Mouse (Mus musculus): ENCODE data around the gene Hdac6. TPM values are rescaled to one million over a fixed set of nuclear protein-coding genes. Genes with fewer than 3 reads are reported as not detected.
"Not testable (repeated sequence)": the region's sequence is repeated elsewhere in the genome, so short reads cannot be mapped to it uniquely, and the experiment has no call there.

Gene Hdac6
- polyA plus RNA-seq, 1 experiment from 2014 or later = 46.0 TPM

GRCm38 (mm10) chrX:7909242-7909641, 38.4 kb downstream of the Hdac6 start, which contains the start of gene Gm10490:
Gm10490 (plus strand) TSS chrX:7909542.
- not testable (repeated sequence) for H3K9me3 ChIP-seq (ENCODE audit: control insufficient read depth, low read length); H3K27ac ChIP-seq (ENCODE audit: low read depth, low read length); H3K4me3 ChIP-seq (ENCODE audit: low read depth, low read length); H3K4me1 ChIP-seq (replicated peaks; ENCODE audit: control insufficient read depth, insufficient read depth, low read length); H3K9ac ChIP-seq (ENCODE audit: low read depth, low read length); H3K36me3 ChIP-seq (ENCODE audit: control insufficient read depth, insufficient read depth, low read length); DNase-seq (ENCODE audit: low spot score); H3K27me3 ChIP-seq (ENCODE audit: control insufficient read depth, insufficient read depth, low read length); H3K4me2 ChIP-seq (replicated peaks; ENCODE audit: low read depth, low read length); ATAC-seq (ENCODE audit: low FRiP score)
- 96% methylated on average over 4 of the region's 4 CpGs for WGBS

- H3K9me3 ChIP-seq (ENCODE audit: control insufficient read depth, low read length) = no peaks in the 10 kb centered on the region
- H3K4me1 ChIP-seq (replicated peaks; ENCODE audit: control insufficient read depth, insufficient read depth, low read length) = no peaks in the 10 kb centered on the region
- H3K9ac ChIP-seq (ENCODE audit: low read depth, low read length) = no peak within 1 kb of the TSS
- no peak within 1 kb of the TSS for H3K27ac ChIP-seq (ENCODE audit: low read depth, low read length)
- ATAC-seq (ENCODE audit: low FRiP score) = no peak
- no peak within 1 kb of the TSS for H3K4me2 ChIP-seq (replicated peaks; ENCODE audit: low read depth, low read length)
- H3K4me3 ChIP-seq (ENCODE audit: low read depth, low read length) = no peak within 1 kb of the TSS
- WGBS = 89% methylated on average over 5 of the region's 5 CpGs
- no peaks in the 10 kb centered on the region for H3K27me3 ChIP-seq (ENCODE audit: control insufficient read depth, insufficient read depth, low read length)
- no peak for DNase-seq (ENCODE audit: low spot score)
- no peaks in the 10 kb centered on the region for H3K36me3 ChIP-seq (ENCODE audit: control insufficient read depth, insufficient read depth, low read length)
These were observed 40.0 kb downstream of the Hdac6 start, which contains the start of gene Gm10491 for GRCm38 (mm10) chrX:7907735-7908134. Gm10491 (minus strand) TSS chrX:7907835.

- H3K4me1 ChIP-seq (replicated peaks; ENCODE audit: control insufficient read depth, insufficient read depth, low read length) = no peaks in the 10 kb centered on the region
- no peak overlapping the region for H3K9ac ChIP-seq (ENCODE audit: low read depth, low read length)
- 93% methylated on average over 5 of the region's 5 CpGs for WGBS
- ATAC-seq (ENCODE audit: low FRiP score) (no peak), DNase-seq (ENCODE audit: low spot score) (no peak)
- no peak overlapping the region for H3K4me3 ChIP-seq (ENCODE audit: low read depth, low read length)
- no peaks in the 10 kb centered on the region for H3K27me3 ChIP-seq (ENCODE audit: control insufficient read depth, insufficient read depth, low read length)
- no peaks in the 10 kb centered on the region for H3K9me3 ChIP-seq (ENCODE audit: control insufficient read depth, low read length)
- H3K4me2 ChIP-seq (replicated peaks; ENCODE audit: low read depth, low read length) = no peak overlapping the region
- H3K27ac ChIP-seq (ENCODE audit: low read depth, low read length) = no peak overlapping the region
- no peaks in the 10 kb centered on the region for H3K36me3 ChIP-seq (ENCODE audit: control insufficient read depth, insufficient read depth, low read length)
These were observed 43.2 kb downstream of the Hdac6 start for GRCm38 (mm10) chrX:7904441-7904840.

GRCm38 (mm10) chrX:7898880-7899874, 48.5 kb downstream of the Hdac6 start, which contains the start of the genes Pqbp1 and Timm17b:
Pqbp1 (minus strand) TSS chrX:7899269.
Timm17b (plus strand) TSS chrX:7899357.
- DNase-seq (ENCODE audit: low spot score) (peak; percentile 87), ATAC-seq (ENCODE audit: low FRiP score) (peak; percentile 99)
- Histone ChIP-seq H3K4me1 (replicated peaks; ENCODE audit: control insufficient read depth, insufficient read depth, low read length) (no peaks in the 10 kb centered on the region), H3K4me2 (replicated peaks; ENCODE audit: low read depth, low read length) (peak within 1 kb of the TSS; percentile 42), H3K27ac (ENCODE audit: low read depth, low read length) (peak within 1 kb of the TSS; percentile 59), H3K9ac (ENCODE audit: low read depth, low read length) (peak within 1 kb of the TSS; percentile 62), H3K9me3 (ENCODE audit: control insufficient read depth, low read length) (no peaks in the 10 kb centered on the region), H3K4me3 (ENCODE audit: low read depth, low read length) (peak within 1 kb of the TSS; percentile 58), H3K36me3 (ENCODE audit: control insufficient read depth, insufficient read depth, low read length) (no peaks in the 10 kb centered on the region), H3K27me3 (ENCODE audit: control insufficient read depth, insufficient read depth, low read length) (no peaks in the 10 kb centered on the region)
- 14% methylated on average over 52 of the region's 62 CpGs for WGBS

- WGBS = 35% methylated on average over 13 of the region's 13 CpGs
- no peaks in the 10 kb centered on the region for H3K36me3 ChIP-seq (ENCODE audit: control insufficient read depth, insufficient read depth, low read length)
- no peaks in the 10 kb centered on the region for H3K9me3 ChIP-seq (ENCODE audit: control insufficient read depth, low read length)
- no peak for DNase-seq (ENCODE audit: low spot score)
- no peak for ATAC-seq (ENCODE audit: low FRiP score)
- H3K9ac ChIP-seq (ENCODE audit: low read depth, low read length) = peak overlapping the region; percentile 49
- peak overlapping the region; percentile 42 for H3K4me2 ChIP-seq (replicated peaks; ENCODE audit: low read depth, low read length)
- no peaks in the 10 kb centered on the region for H3K4me1 ChIP-seq (replicated peaks; ENCODE audit: control insufficient read depth, insufficient read depth, low read length)
- H3K4me3 ChIP-seq (ENCODE audit: low read depth, low read length) = peak overlapping the region; percentile 58
- no peak overlapping the region for H3K27ac ChIP-seq (ENCODE audit: low read depth, low read length)
- H3K27me3 ChIP-seq (ENCODE audit: control insufficient read depth, insufficient read depth, low read length) = no peaks in the 10 kb centered on the region
These were observed 49.5 kb downstream of the Hdac6 start for GRCm38 (mm10) chrX:7898211-7898610.

GRCm38 (mm10) chrX:7883841-7884567, 63.7 kb downstream of the Hdac6 start, which contains the start of gene Slc35a2:
Slc35a2 (plus strand) TSS chrX:7884028.
- 14% methylated on average over 43 of the region's 49 CpGs for WGBS
- no peaks in the 10 kb centered on the region; the same call in 1 of the 2 replicates for H3K4me1 ChIP-seq (replicated peaks; ENCODE audit: control insufficient read depth, insufficient read depth, low read length)
- peak within 1 kb of the TSS; percentile 52 for H3K9ac ChIP-seq (ENCODE audit: low read depth, low read length)
- peak within 1 kb of the TSS; percentile 50 for H3K4me3 ChIP-seq (ENCODE audit: low read depth, low read length)
- H3K4me2 ChIP-seq (replicated peaks; ENCODE audit: low read depth, low read length) = peak within 1 kb of the TSS; percentile 56
- H3K27me3 ChIP-seq (ENCODE audit: control insufficient read depth, insufficient read depth, low read length) = no peaks in the 10 kb centered on the region
- H3K36me3 ChIP-seq (ENCODE audit: control insufficient read depth, insufficient read depth, low read length) = no peaks in the 10 kb centered on the region
- peak; percentile 86 for ATAC-seq (ENCODE audit: low FRiP score)
- H3K27ac ChIP-seq (ENCODE audit: low read depth, low read length) = peak within 1 kb of the TSS; percentile 72
- peak; percentile 74 for DNase-seq (ENCODE audit: low spot score)
- no peaks in the 10 kb centered on the region for H3K9me3 ChIP-seq (ENCODE audit: control insufficient read depth, low read length)

Other genes starting within 250 kb of the Hdac6 start
- gene Wdr45, start 233.6 kb downstream of the Hdac6 start, polyA plus RNA-seq (2014; fragmentation: Nextera tagmentation; extraction: Ambion mirVana) = 16.1 and 18.7 TPM in 2 replicates
- not detected in 2 replicates for gene Gm45208, start 225.6 kb downstream of the Hdac6 start, polyA plus RNA-seq (2014; fragmentation: Nextera tagmentation; extraction: Ambion mirVana)
- 98.3 and 108 TPM in 2 replicates for gene Praf2, start 219.4 kb downstream of the Hdac6 start, polyA plus RNA-seq (2014; fragmentation: Nextera tagmentation; extraction: Ambion mirVana)
- gene Ccdc120, start 197.0 kb downstream of the Hdac6 start, polyA plus RNA-seq (2014; fragmentation: Nextera tagmentation; extraction: Ambion mirVana) = 19.9 and 21.5 TPM in 2 replicates
- gene Tfe3, start 185.3 kb downstream of the Hdac6 start, polyA plus RNA-seq (2014; fragmentation: Nextera tagmentation; extraction: Ambion mirVana) = 18.5 and 21.7 TPM in 2 replicates
- gene Gripap1, start 158.1 kb downstream of the Hdac6 start, polyA plus RNA-seq (2014; fragmentation: Nextera tagmentation; extraction: Ambion mirVana) = 46.1 and 53.6 TPM in 2 replicates
- gene Kcnd1, start 125.6 kb downstream of the Hdac6 start, polyA plus RNA-seq (2014; fragmentation: Nextera tagmentation; extraction: Ambion mirVana) = 1.6 and 2.2 TPM in 2 replicates
- 32.4 and 37.5 TPM in 2 replicates for gene Otud5, start 106.5 kb downstream of the Hdac6 start, polyA plus RNA-seq (2014; fragmentation: Nextera tagmentation; extraction: Ambion mirVana)
- 6.4 and 7.1 TPM in 2 replicates for gene Pim2, start 69.6 kb downstream of the Hdac6 start, polyA plus RNA-seq (2014; fragmentation: Nextera tagmentation; extraction: Ambion mirVana)
- gene Slc35a2, start 63.9 kb downstream of the Hdac6 start, polyA plus RNA-seq (2014; fragmentation: Nextera tagmentation; extraction: Ambion mirVana) = 11.5 and 13.3 TPM in 2 replicates
- 155 and 161 TPM in 2 replicates for gene Pqbp1, start 48.6 kb downstream of the Hdac6 start, polyA plus RNA-seq (2014; fragmentation: Nextera tagmentation; extraction: Ambion mirVana)
- 168 and 179 TPM in 2 replicates for gene Timm17b, start 48.5 kb downstream of the Hdac6 start, polyA plus RNA-seq (2014; fragmentation: Nextera tagmentation; extraction: Ambion mirVana)
- gene Gm10491, start 40.1 kb downstream of the Hdac6 start, polyA plus RNA-seq (2014; fragmentation: Nextera tagmentation; extraction: Ambion mirVana) = not detected in 2 replicates
- not detected in 2 replicates for gene Gm10490, start 38.3 kb downstream of the Hdac6 start, polyA plus RNA-seq (2014; fragmentation: Nextera tagmentation; extraction: Ambion mirVana)
- gene Pcsk1n, start 28.1 kb downstream of the Hdac6 start, polyA plus RNA-seq (2014; fragmentation: Nextera tagmentation; extraction: Ambion mirVana) = 23.9 and 25.9 TPM in 2 replicates
- not detected in 2 replicates for gene Eras, start 19.3 kb downstream of the Hdac6 start, polyA plus RNA-seq (2014; fragmentation: Nextera tagmentation; extraction: Ambion mirVana)
- 3.9 and 4.9 TPM in 2 replicates for gene Gata1, start 30.2 kb upstream of the Hdac6 start, polyA plus RNA-seq (2014; fragmentation: Nextera tagmentation; extraction: Ambion mirVana)
- not detected in 2 replicates for gene Glod5, start 70.6 kb upstream of the Hdac6 start, polyA plus RNA-seq (2014; fragmentation: Nextera tagmentation; extraction: Ambion mirVana)
- gene Suv39h1, start 126.9 kb upstream of the Hdac6 start, polyA plus RNA-seq (2014; fragmentation: Nextera tagmentation; extraction: Ambion mirVana) = 59.8 and 68.7 TPM in 2 replicates
- 0.49 and 0.91 TPM in 2 replicates for gene Was, start 142.6 kb upstream of the Hdac6 start, polyA plus RNA-seq (2014; fragmentation: Nextera tagmentation; extraction: Ambion mirVana)
- gene Wdr13, start 185.0 kb upstream of the Hdac6 start, polyA plus RNA-seq (2014; fragmentation: Nextera tagmentation; extraction: Ambion mirVana) = 25.6 and 30.8 TPM in 2 replicates
- 450 and 452 TPM in 2 replicates for gene Rbm3, start 198.0 kb upstream of the Hdac6 start, polyA plus RNA-seq (2014; fragmentation: Nextera tagmentation; extraction: Ambion mirVana)
- gene Tbc1d25, start 228.3 kb upstream of the Hdac6 start, polyA plus RNA-seq (2014; fragmentation: Nextera tagmentation; extraction: Ambion mirVana) = 10.5 and 13.2 TPM in 2 replicates
- gene Ebp, start 245.6 kb upstream of the Hdac6 start, polyA plus RNA-seq (2014; fragmentation: Nextera tagmentation; extraction: Ambion mirVana) = 38.1 and 39.3 TPM in 2 replicates